In genomic region chr7:16376505-16376904, GRCm38 (mm10) we compare ENCODE assay signal across 8 mouse cellular contexts. TPM values are rescaled to one million over a fixed set of nuclear protein-coding genes. Genes with fewer than 3 reads are reported as not detected.
DNase-seq lines count a peak whose midpoint lies in the region; ATAC-seq lines count a peak whose summit lies in the region.

No protein-coding gene starts in this region.

- peak; percentile 30 to 79 for DNase-seq in heart, adult 18-20 months
- no peak for DNase-seq in heart, postnatal 25 days (ENCODE audit: low spot score)
- DNase-seq in 416B (ENCODE audit: low read depth) (peak; percentile 76), NIH3T3 (ENCODE audit: low read depth) (peak; percentile 79)
- DNase-seq in embryonic facial prominence, embryonic 10.5 days (ENCODE audit: low spot score): peak; percentile 14
- peak; percentile 51 to 64 for DNase-seq in kidney, postnatal 4 days
- DNase-seq in natural killer cell, adult 2 months (ENCODE audit: low spot score in 2 of 2): peak; percentile 61 to 76
- DNase-seq in forebrain, embryonic 11.5 days (ENCODE audit: low spot score): no peak

- no peak overlapping the region for H3K27ac ChIP-seq in embryonic facial prominence, embryonic 10.5 days (replicated peaks)
- no peak overlapping the region for H3K27ac ChIP-seq in forebrain, embryonic 11.5 days (ENCODE audit: low read depth, low read length)

- no peaks in the 10 kb centered on the region for H3K9me3 ChIP-seq in embryonic facial prominence, embryonic 10.5 days
- no peaks in the 10 kb centered on the region for H3K9me3 ChIP-seq in forebrain, embryonic 11.5 days (ENCODE audit: control insufficient read depth, low read length)

- 97% methylated on average over 1 of the region's 1 CpGs for WGBS in embryonic facial prominence, embryonic 10.5 days
- 97% methylated on average over 1 of the region's 1 CpGs for WGBS in forebrain, embryonic 11.5 days

- H3K27me3 ChIP-seq in embryonic facial prominence, embryonic 10.5 days (replicated peaks; ENCODE audit: low read depth, poor library complexity, severe bottlenecking): no peaks in the 10 kb centered on the region
- H3K27me3 ChIP-seq in forebrain, embryonic 11.5 days (ENCODE audit: control insufficient read depth, insufficient read depth, low read length): no peaks in the 10 kb centered on the region

- no peak overlapping the region for H3K4me2 ChIP-seq in forebrain, embryonic 11.5 days (ENCODE audit: low read depth, low read length, severe bottlenecking)

- no peak overlapping the region for H3K4me3 ChIP-seq in embryonic facial prominence, embryonic 10.5 days
- no peak overlapping the region for H3K4me3 ChIP-seq in forebrain, embryonic 11.5 days (ENCODE audit: low read depth, low read length)

- H3K9ac ChIP-seq in forebrain, embryonic 11.5 days (ENCODE audit: low read length): no peak overlapping the region

- no peaks in the 10 kb centered on the region for H3K4me1 ChIP-seq in embryonic facial prominence, embryonic 10.5 days
- no peaks in the 10 kb centered on the region for H3K4me1 ChIP-seq in forebrain, embryonic 11.5 days (replicated peaks; ENCODE audit: control insufficient read depth, insufficient read depth, low read length)

- intact Hi-C loops in heart, postnatal 25 days (cut with DNase I): loop anchor here (2.0 to 10.0 kb wide), 2 partner anchors 48 to 86 kb away; no protein-coding TSS in a partner anchor

- no peak for ATAC-seq in forebrain, embryonic 11.5 days (replicated peaks; ENCODE audit: low FRiP score)

- H3K36me3 ChIP-seq in embryonic facial prominence, embryonic 10.5 days (replicated peaks): peaks cover 100% of the 10 kb centered on the region
- peaks cover 9% of the 10 kb centered on the region for H3K36me3 ChIP-seq in forebrain, embryonic 11.5 days (ENCODE audit: control insufficient read depth, insufficient read depth, low read length)

RNA-seq across cellular contexts. Expression of gene Sae1, which starts 11.1 kb away (rescaled TPM):
- total RNA-seq in heart, adult 18-20 months (2021): 10 to 100 TPM; 37.3 to 40.6 TPM
- total RNA-seq in heart, postnatal 25 days (2021): 10 to 100 TPM; 35.2 to 37.2 TPM
- 479 and 497 TPM in 2 replicates for polyA plus RNA-seq in embryonic facial prominence, embryonic 10.5 days (2016; fragmentation: Nextera tagmentation; extraction: Ambion mirVana)
- polyA plus RNA-seq in forebrain, embryonic 11.5 days (2014; fragmentation: Nextera tagmentation; extraction: Ambion mirVana): 427 and 437 TPM in 2 replicates

RNA-seq across cellular contexts. Expression of gene Zc3h4, which starts 24.2 kb away (rescaled TPM):
- total RNA-seq in heart, adult 18-20 months (2021): 10 to 100 TPM; 25.4 to 34.5 TPM
- total RNA-seq in heart, postnatal 25 days (2021): 10 to 100 TPM; 29.0 to 29.9 TPM
- polyA plus RNA-seq in embryonic facial prominence, embryonic 10.5 days (2016; fragmentation: Nextera tagmentation; extraction: Ambion mirVana): 20.5 and 22.2 TPM in 2 replicates
- polyA plus RNA-seq in forebrain, embryonic 11.5 days (2014; fragmentation: Nextera tagmentation; extraction: Ambion mirVana): 23.9 and 24.2 TPM in 2 replicates

Comparison
In these comparisons a context has a peak if more than half of its experiments do, and no peak if none do; other contexts are left out.
1. DNase-seq: peak in heart, adult 18-20 months (2 of 2), 416B (single experiment), NIH3T3 (single experiment), embryonic facial prominence, embryonic 10.5 days (single experiment), kidney, postnatal 4 days (2 of 2) and natural killer cell, adult 2 months (2 of 2); none in heart, postnatal 25 days (single experiment) and forebrain, embryonic 11.5 days (single experiment).